Mouse (Mus musculus) kidney, embryonic 16.5 days (tissue): ENCODE data around the gene Sox5. TPM values are rescaled to one million over a fixed set of nuclear protein-coding genes. Genes with fewer than 3 reads are reported as not detected.

ENCODE experiments used
- ATAC-seq: fragments of 200-750 bp; cut with Nextera tagmentation; 2 replicates; pipeline ENCODE4 v1.8.0; 2017; ENCODE audit warnings: moderate TSS enrichment; ENCODE audit not compliant: low FRiP score, low TSS enrichment
- H3K27ac ChIP-seq: fragments of 300-500 bp; sonication (generic); 2 replicates; pipeline ENCODE4 v1.5.1; 2014; ENCODE audit warnings: low read length
- H3K27me3 ChIP-seq: fragments of 300-500 bp; sonication (generic); 2 replicates; pipeline ENCODE4 v1.6.1; 2014; ENCODE audit warnings: low read length, control low read depth, mixed read lengths; ENCODE audit not compliant: insufficient read depth
- H3K36me3 ChIP-seq: fragments of 300-500 bp; sonication (generic); 2 replicates; pipeline ENCODE4 v1.6.1; 2014; ENCODE audit warnings: low read length, control low read depth, mixed read lengths; ENCODE audit not compliant: insufficient read depth
- H3K4me1 ChIP-seq: fragments of 300-500 bp; sonication (generic); 2 replicates; pipeline ENCODE4 v1.6.1; 2014; ENCODE audit warnings: low read length, control low read depth, mixed read lengths; ENCODE audit not compliant: insufficient read depth
- H3K4me2 ChIP-seq: fragments of 300-500 bp; sonication (generic); replicated peaks from 2 replicates; pipeline ENCODE4 v1.6.1; 2014; ENCODE audit warnings: low read depth, low read length
- H3K4me3 ChIP-seq: fragments of 300-500 bp; sonication (generic); 2 replicates; pipeline ENCODE4 v1.5.1; 2014; ENCODE audit warnings: mild to moderate bottlenecking, low read length
- H3K9ac ChIP-seq: fragments of 300-500 bp; sonication (generic); replicated peaks from 2 replicates; pipeline ENCODE4 v1.6.1; 2014; ENCODE audit warnings: low read length
- H3K9me3 ChIP-seq: fragments of 300-500 bp; sonication (generic); 2 replicates; pipeline ENCODE4 v1.6.1; 2016; ENCODE audit warnings: low read length, control low read depth
- WGBS: fragments of 180-500 bp; shearing (Covaris S2); extraction: QIAGEN DNeasy Blood & Tissue Kit; methylation state at CpG from one replicate; pipeline ENCODE4 v1.1.7; 2014; 5-methylcytosine and 5-hydroxymethylcytosine counted together
- polyA plus RNA-seq: library from polyadenylated mRNA; unstranded; fragments of >200 nt; fragmentation: Nextera tagmentation; extraction: Ambion mirVana; gene quantifications from 2 replicates; pipeline ENCODE4 v1.2.1, GENCODE M21; 2015

Sox5 gene
- polyA plus RNA-seq, 1 experiment from 2014 or later = 14.8 TPM

DNA sequence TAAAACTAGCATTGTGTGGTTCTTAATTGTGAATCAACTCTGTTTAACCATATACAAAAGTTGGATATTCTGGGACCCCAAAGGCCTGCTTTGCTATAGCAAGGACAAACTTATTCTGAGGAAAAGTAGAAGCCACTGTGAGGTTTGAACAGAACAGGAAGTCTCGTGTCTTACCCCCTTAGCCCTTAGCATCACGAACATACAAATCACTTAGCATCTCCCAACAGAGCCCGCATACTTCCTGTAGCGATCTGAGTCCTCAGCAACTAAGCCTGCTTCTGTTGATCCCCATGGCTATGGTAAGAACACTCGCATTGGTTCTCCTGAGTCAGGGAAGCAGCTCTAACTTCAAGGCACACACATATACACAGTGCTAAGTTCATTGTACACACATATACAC lies 337.4 kb downstream of the Sox5 start:
- Histone ChIP-seq H3K4me2 (no peak overlapping the region), H3K27me3 (no peaks in the 10 kb centered on the region), H3K36me3 (no peaks in the 10 kb centered on the region), H3K4me3 (no peak overlapping the region), H3K9ac (no peak overlapping the region), H3K9me3 (no peaks in the 10 kb centered on the region), H3K27ac (no peak overlapping the region), H3K4me1 (no peaks in the 10 kb centered on the region)
- 73% methylated on average over 5 of the region's 5 CpGs for WGBS
- ATAC-seq = no peak

DNA sequence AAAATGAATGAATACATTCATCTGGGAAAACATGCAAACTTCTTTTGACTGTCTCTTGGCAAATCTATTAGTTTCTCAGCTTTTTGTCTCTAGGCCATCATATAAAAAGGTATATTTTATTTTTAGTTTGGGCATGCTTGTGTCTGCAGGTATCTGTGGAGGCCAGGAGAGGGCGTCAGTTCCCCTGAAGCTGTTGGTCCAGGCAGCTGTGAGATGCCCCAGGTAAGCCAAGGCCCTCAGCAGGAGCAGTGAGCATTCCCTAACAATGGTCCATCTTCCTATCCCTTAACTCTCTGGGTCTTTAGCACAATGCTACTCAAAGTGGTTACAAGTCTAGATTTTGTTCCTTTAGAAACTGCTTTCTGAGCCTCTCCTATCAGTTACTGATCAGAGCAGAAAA lies 338.1 kb downstream of the Sox5 start:
- Histone ChIP-seq H3K27ac (no peak overlapping the region), H3K27me3 (no peaks in the 10 kb centered on the region), H3K4me2 (no peak overlapping the region), H3K9me3 (no peaks in the 10 kb centered on the region), H3K4me3 (no peak overlapping the region), H3K4me1 (no peaks in the 10 kb centered on the region), H3K36me3 (no peaks in the 10 kb centered on the region), H3K9ac (no peak overlapping the region)
- WGBS = 77% methylated on average over 1 of the region's 1 CpGs
- no peak for ATAC-seq

DNA sequence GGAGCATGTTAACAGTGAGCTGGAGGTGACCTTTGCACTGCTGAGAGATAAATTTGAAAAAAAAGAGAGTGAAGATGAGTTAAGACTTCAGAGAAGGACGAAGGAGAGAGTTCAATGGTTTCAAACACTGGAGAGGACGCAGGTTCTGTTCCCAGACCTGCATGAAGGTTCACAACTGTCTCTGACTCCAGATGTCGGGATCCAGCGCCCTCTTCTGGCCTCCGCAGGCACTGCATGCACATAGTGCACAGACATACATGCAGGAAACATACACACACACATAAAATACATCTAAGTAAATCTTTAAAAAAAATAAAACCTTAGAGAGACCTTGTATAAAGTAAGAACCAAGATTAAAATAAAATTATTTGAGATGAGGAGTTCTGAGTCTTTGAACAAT lies 352.5 kb downstream of the Sox5 start:
- ATAC-seq = no peak
- Histone ChIP-seq H3K4me1 (no peaks in the 10 kb centered on the region), H3K9me3 (peaks cover 3% of the 10 kb centered on the region; the same call in 1 of the 2 replicates), H3K4me2 (no peak overlapping the region), H3K27ac (no peak overlapping the region), H3K36me3 (no peaks in the 10 kb centered on the region), H3K9ac (no peak overlapping the region), H3K4me3 (no peak overlapping the region), H3K27me3 (no peaks in the 10 kb centered on the region)
- WGBS = 79% methylated on average over 5 of the region's 5 CpGs

DNA sequence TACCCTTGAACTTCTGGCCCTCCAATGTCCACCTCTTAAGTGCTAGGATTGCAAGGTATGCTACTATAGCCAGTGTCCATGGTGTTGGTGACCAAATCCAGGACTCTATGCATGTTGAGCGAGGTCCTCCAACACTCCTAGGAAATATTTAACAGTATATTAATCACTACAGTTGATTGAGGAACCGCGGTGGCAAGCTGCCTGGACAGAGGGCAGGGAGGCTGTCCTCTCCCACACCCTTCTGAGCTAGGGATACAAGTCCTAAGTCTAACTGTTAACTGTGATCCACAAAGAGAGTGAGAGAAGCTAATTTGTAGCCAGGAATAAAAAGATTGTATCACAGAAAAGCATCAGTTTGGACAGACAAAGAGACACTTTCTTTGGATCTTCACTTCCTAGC lies 373.7 kb downstream of the Sox5 start:
- 65% methylated on average over 3 of the region's 3 CpGs for WGBS
- no peak overlapping the region for H3K27ac ChIP-seq
- H3K27me3 ChIP-seq = no peaks in the 10 kb centered on the region
- H3K4me2 ChIP-seq = no peak overlapping the region
- ATAC-seq = 0 out of 2 replicates have a peak, but pooled peaks have one; percentile 19
- no peak overlapping the region for H3K9ac ChIP-seq
- H3K4me1 ChIP-seq = no peaks in the 10 kb centered on the region
- H3K9me3 ChIP-seq = no peaks in the 10 kb centered on the region
- no peak overlapping the region for H3K4me3 ChIP-seq
- H3K36me3 ChIP-seq = no peaks in the 10 kb centered on the region

DNA sequence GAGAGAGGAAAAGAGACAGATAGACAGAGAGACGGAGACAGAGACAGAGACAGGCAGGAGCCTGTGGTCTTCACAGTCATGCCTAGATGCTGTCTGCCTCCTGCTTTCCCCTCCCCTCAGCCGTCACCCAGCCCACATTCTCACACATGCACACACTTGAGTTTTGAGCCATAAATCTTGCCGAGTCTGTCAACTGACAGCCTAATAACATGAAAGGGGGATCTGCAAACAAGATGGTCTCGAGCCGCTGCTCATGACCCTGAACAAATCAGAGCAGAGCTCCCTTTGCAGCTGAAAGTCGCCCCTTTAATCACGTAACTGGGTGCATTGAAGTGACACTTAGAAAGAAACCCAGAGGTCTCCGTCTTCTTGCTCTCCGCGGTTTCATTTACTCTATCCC lies 383.7 kb downstream of the Sox5 start:
- H3K4me2 ChIP-seq = peak overlapping the region; percentile 43
- no peak overlapping the region for H3K27ac ChIP-seq
- 17% methylated on average over 10 of the region's 10 CpGs for WGBS
- no peaks in the 10 kb centered on the region for H3K9me3 ChIP-seq
- peak overlapping the region; percentile 23 for H3K4me3 ChIP-seq
- no peak overlapping the region for H3K9ac ChIP-seq
- peak; percentile 57; the same call in 1 of the 2 replicates for ATAC-seq
- no peaks in the 10 kb centered on the region for H3K27me3 ChIP-seq
- peaks cover 7% of the 10 kb centered on the region; the same call in 1 of the 2 replicates for H3K4me1 ChIP-seq
- H3K36me3 ChIP-seq = no peaks in the 10 kb centered on the region

DNA sequence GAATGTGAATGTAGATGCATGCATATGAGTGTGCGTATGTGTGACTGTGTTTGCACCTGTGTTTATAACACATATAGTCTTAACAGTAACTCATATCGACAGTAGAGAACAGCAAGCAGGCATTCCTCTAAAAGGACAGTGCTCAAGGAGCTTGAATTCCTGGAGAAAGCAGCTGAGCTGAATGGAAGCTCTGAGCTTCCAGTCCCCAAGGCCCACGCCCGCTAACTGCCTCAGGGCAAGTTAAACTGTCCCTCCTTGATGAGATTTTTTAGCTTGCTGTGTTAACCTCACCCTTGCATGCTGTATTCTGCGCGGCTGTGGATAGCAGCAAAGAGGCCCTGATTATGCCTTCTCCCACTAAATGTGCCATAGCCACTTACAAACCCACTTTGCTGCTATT lies 388.6 kb downstream of the Sox5 start:
- Histone ChIP-seq H3K4me1 (peaks cover 4% of the 10 kb centered on the region; the same call in 1 of the 2 replicates), H3K27me3 (no peaks in the 10 kb centered on the region), H3K27ac (no peak overlapping the region), H3K4me2 (no peak overlapping the region), H3K4me3 (no peak overlapping the region), H3K9ac (no peak overlapping the region), H3K9me3 (no peaks in the 10 kb centered on the region), H3K36me3 (no peaks in the 10 kb centered on the region)
- no peak for ATAC-seq
- 83% methylated on average over 6 of the region's 6 CpGs for WGBS

DNA sequence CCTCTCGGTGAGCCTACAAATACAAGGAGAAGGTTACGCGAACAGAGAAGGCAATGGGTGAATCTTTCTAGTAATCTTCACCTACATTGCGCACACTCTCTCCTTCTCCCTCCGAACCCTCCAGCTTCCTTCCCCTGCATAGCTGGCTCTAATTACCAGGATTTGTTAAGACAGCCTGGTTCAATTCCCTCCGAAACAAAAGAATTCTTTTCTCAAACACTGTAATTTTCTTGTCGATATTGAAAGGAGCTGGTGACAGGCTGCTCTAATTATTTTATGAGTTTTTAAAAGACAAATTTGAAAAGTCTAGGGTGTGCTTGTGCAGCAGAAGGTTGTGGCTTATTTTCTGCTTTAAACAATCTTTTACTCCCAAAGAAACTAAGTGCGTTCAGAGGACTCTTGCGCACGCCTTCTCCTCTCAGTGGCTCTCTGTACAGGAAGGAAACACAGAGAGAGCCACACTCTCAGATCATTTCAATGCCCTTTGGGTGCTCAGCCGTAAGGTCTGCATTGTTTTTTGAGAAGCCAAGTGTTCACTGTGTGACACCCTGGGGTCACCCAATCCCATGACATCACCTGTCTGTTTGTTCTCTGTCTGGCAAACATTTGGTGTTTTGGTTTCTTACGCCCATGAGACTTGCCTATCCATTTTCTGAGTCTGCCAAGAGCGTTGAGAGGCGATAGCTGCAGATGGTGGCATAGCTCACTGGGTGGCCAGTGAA lies 392.3 kb downstream of the Sox5 start:
- Histone ChIP-seq H3K9me3 (no peaks in the 10 kb centered on the region), H3K36me3 (no peaks in the 10 kb centered on the region), H3K27ac (no peak overlapping the region), H3K4me1 (no peaks in the 10 kb centered on the region), H3K4me3 (no peak overlapping the region), H3K4me2 (no peak overlapping the region), H3K9ac (no peak overlapping the region), H3K27me3 (no peaks in the 10 kb centered on the region)
- ATAC-seq = no peak
- WGBS = 86% methylated on average over 14 of the region's 14 CpGs

DNA sequence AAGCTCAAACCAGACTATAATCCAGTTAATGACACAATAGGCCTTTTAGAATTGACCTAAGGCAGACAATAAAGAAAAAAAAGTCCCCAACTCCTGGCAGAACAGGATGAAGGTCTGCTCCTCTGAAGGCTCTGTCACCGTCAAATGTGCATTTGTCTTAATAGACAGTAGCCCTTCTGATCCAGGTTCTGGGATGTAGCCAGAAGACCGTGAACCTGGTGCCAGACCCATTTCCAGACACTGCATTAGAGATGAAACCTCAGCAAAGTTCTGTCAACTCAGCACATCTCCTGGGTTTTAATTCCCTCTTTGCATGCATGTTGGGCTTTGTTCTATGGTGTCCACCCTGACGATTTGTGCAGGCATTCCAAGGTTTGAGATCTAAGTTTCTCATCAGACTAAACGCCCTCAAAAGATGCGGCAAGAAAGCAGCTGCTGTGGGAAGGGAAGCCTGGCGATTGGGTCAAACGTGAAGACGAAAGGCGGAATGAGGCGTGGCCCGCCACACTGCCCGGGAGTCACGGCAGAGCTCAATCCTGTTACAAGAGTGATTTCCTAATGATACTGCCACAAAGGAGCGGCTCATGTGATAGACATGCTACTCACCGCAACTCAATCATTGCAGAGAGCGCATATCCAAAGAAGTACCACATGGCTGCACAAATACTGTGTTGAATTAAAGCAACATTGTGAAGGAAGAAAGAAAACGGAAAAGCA lies 394.1 kb downstream of the Sox5 start:
- Histone ChIP-seq H3K27ac (no peak overlapping the region), H3K4me3 (no peak overlapping the region), H3K36me3 (no peaks in the 10 kb centered on the region), H3K27me3 (no peaks in the 10 kb centered on the region), H3K4me1 (no peaks in the 10 kb centered on the region), H3K4me2 (no peak overlapping the region), H3K9me3 (no peaks in the 10 kb centered on the region), H3K9ac (no peak overlapping the region)
- ATAC-seq = no peak
- WGBS = 82% methylated on average over 17 of the region's 17 CpGs

DNA sequence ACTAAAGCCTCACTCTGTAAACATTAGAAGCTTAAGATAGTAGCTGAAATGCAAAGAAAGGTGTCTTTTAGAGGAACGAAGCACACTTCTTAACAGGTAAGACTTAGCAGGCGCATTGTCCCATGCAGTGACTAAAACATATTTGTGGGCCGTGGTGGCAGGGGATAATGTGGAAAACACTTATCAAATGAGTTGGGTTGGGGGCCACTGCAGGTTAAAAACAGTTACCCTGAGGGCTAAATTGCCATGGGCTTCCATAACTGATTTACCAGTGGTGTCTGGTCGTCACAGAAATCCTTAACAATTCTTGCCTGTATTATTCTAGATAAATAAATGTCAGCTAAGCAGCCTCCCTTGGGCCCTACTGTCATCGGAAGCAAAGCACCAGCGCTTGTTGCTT lies 401.1 kb downstream of the Sox5 start:
- Histone ChIP-seq H3K4me2 (no peak overlapping the region), H3K9me3 (no peaks in the 10 kb centered on the region), H3K4me1 (no peaks in the 10 kb centered on the region), H3K27me3 (no peaks in the 10 kb centered on the region), H3K4me3 (no peak overlapping the region), H3K36me3 (no peaks in the 10 kb centered on the region), H3K9ac (no peak overlapping the region), H3K27ac (no peak overlapping the region)
- ATAC-seq = no peak
- 73% methylated on average over 6 of the region's 6 CpGs for WGBS

DNA sequence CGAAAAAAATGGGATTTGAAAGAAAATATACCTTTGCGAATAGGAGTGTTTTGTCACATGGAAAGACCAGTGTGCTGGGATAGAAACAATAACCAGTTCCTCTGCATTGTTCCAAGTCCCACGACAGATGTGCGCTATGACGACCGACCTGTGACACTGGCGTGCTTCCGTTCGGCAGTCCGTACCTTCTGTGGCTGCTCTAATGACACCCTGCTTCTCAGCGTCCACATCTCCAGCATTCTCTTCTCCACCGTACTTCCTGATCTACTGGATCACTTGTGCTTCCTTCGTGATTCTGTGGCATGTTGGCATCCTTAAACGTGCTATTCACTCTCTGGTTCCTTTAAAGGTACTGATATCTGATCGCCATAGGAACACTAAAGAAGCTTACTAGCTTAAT lies 401.6 kb downstream of the Sox5 start:
- no peaks in the 10 kb centered on the region for H3K27me3 ChIP-seq
- H3K4me1 ChIP-seq = no peaks in the 10 kb centered on the region
- no peaks in the 10 kb centered on the region for H3K36me3 ChIP-seq
- no peak overlapping the region for H3K4me2 ChIP-seq
- no peak overlapping the region for H3K27ac ChIP-seq
- H3K9ac ChIP-seq = no peak overlapping the region
- no peak overlapping the region for H3K4me3 ChIP-seq
- WGBS = 73% methylated on average over 15 of the region's 15 CpGs
- no peak for ATAC-seq
- H3K9me3 ChIP-seq = no peaks in the 10 kb centered on the region
